Mouse (Mus musculus) neural tube, embryonic 15.5 days (tissue): ENCODE results near the gene Otop1. TPM values are rescaled to one million over a fixed set of nuclear protein-coding genes. Genes with fewer than 3 reads are reported as not detected.

Experiments used
- ATAC-seq: fragments of 200-750 bp; cut with Nextera tagmentation; 2 replicates; pipeline ENCODE4 v1.8.0; 2017; ENCODE audit warnings: mild to moderate bottlenecking, moderate TSS enrichment, moderate library complexity; ENCODE audit not compliant: low FRiP score
- H3K27ac ChIP-seq: fragments of 300-500 bp; sonication (generic); replicated peaks from 2 replicates; pipeline ENCODE4 v1.5.1; 2015; ENCODE audit warnings: mild to moderate bottlenecking, inconsistent platforms
- H3K27me3 ChIP-seq: fragments of 300-500 bp; sonication (generic); replicated peaks from 2 replicates; pipeline ENCODE4 v1.6.1; 2015; ENCODE audit warnings: inconsistent platforms
- H3K36me3 ChIP-seq: fragments of 300-500 bp; sonication (generic); 2 replicates; pipeline ENCODE4 v1.6.1; 2015; ENCODE audit warnings: inconsistent platforms
- H3K4me1 ChIP-seq: fragments of 300-500 bp; sonication (generic); 2 replicates; pipeline ENCODE4 v1.6.1; 2015; ENCODE audit warnings: inconsistent platforms
- H3K4me2 ChIP-seq: fragments of 300-500 bp; sonication (generic); 2 replicates; pipeline ENCODE4 v1.6.1; 2015; ENCODE audit warnings: inconsistent platforms, mild to moderate bottlenecking, moderate library complexity
- H3K4me3 ChIP-seq: fragments of 300-500 bp; sonication (generic); replicated peaks from 2 replicates; pipeline ENCODE4 v1.5.1; 2015; ENCODE audit warnings: mild to moderate bottlenecking, inconsistent platforms
- H3K9ac ChIP-seq: fragments of 300-500 bp; sonication (generic); replicated peaks from 2 replicates; pipeline ENCODE4 v1.6.1; 2015; ENCODE audit warnings: mild to moderate bottlenecking, inconsistent platforms
- H3K9me3 ChIP-seq: fragments of 300-500 bp; sonication (generic); replicated peaks from 2 replicates; pipeline ENCODE4 v1.6.1; 2016; ENCODE audit warnings: inconsistent platforms
- WGBS: fragments of 180-500 bp; shearing (Covaris S2); methylation state at CpG from one replicate; pipeline ENCODE4 v1.1.7; 2015; ENCODE audit warnings: mixed read lengths; 5-methylcytosine and 5-hydroxymethylcytosine counted together
- polyA plus RNA-seq: library from polyadenylated mRNA; unstranded; fragments of >200 nt; fragmentation: Nextera tagmentation; extraction: Ambion mirVana; gene quantifications from 2 replicates; pipeline ENCODE4 v1.2.1, GENCODE M21; 2015

The Otop1 gene
- polyA plus RNA-seq, 1 experiment from 2014 or later, result 0.05 TPM

- no peak overlapping the region for H3K27ac ChIP-seq
Measured at GRCm38 (mm10) chr5:38302651-38303050, 26.9 kb downstream of the Otop1 start.

GRCm38 (mm10) chr5:38305241-38305640, 29.5 kb downstream of the Otop1 start:
- Histone ChIP-seq H3K4me2 (no peak overlapping the region), H3K27ac (no peak overlapping the region), H3K4me3 (no peak overlapping the region), H3K9me3 (no peaks in the 10 kb centered on the region), H3K4me1 (0 out of 2 replicates have a peak, but pooled peaks cover 2% of the 10 kb centered on the region), H3K27me3 (peaks cover 5% of the 10 kb centered on the region; the same call in 1 of the 2 replicates), H3K36me3 (no peaks in the 10 kb centered on the region), H3K9ac (no peak overlapping the region)
- 85% methylated on average over 2 of the region's 2 CpGs for WGBS
- ATAC-seq, result no peak

More at GRCm38 (mm10) chr5:38302651-38303050, 26.9 kb downstream of the Otop1 start:
- no peaks in the 10 kb centered on the region for H3K27me3 ChIP-seq
- WGBS, result 15% methylated on average over 12 of the region's 12 CpGs
- no peaks in the 10 kb centered on the region for H3K9me3 ChIP-seq
- ATAC-seq, result no peak
- H3K4me3 ChIP-seq, result no peak overlapping the region
- H3K4me2 ChIP-seq, result no peak overlapping the region
- no peak overlapping the region for H3K9ac ChIP-seq
- no peaks in the 10 kb centered on the region for H3K36me3 ChIP-seq
- H3K4me1 ChIP-seq, result no peaks in the 10 kb centered on the region

GRCm38 (mm10) chr5:38307255-38308101, 31.7 kb downstream of the Otop1 start:
- H3K4me1 ChIP-seq, result 0 out of 2 replicates have a peak, but pooled peaks cover 2% of the 10 kb centered on the region
- H3K36me3 ChIP-seq, result no peaks in the 10 kb centered on the region
- H3K27me3 ChIP-seq, result peaks cover 5% of the 10 kb centered on the region; the same call in 1 of the 2 replicates
- peak; percentile 94 for ATAC-seq
- no peak overlapping the region for H3K27ac ChIP-seq
- H3K9ac ChIP-seq, result peak overlapping the region; percentile 51
- peak overlapping the region; percentile 75 for H3K4me2 ChIP-seq
- H3K4me3 ChIP-seq, result peak overlapping the region; percentile 45
- H3K9me3 ChIP-seq, result no peaks in the 10 kb centered on the region
- WGBS, result 10% methylated on average over 26 of the region's 26 CpGs

GRCm38 (mm10) chr5:38308873-38309272, 33.1 kb downstream of the Otop1 start:
- no peak overlapping the region for H3K27ac ChIP-seq
- H3K36me3 ChIP-seq, result no peaks in the 10 kb centered on the region
- H3K9me3 ChIP-seq, result no peaks in the 10 kb centered on the region
- H3K9ac ChIP-seq, result no peak overlapping the region
- no peak overlapping the region for H3K4me2 ChIP-seq
- peaks cover 5% of the 10 kb centered on the region; the same call in 1 of the 2 replicates for H3K27me3 ChIP-seq
- no peak overlapping the region for H3K4me3 ChIP-seq
- ATAC-seq, result no peak; the same call in 1 of the 2 replicates
- H3K4me1 ChIP-seq, result 0 out of 2 replicates have a peak, but pooled peaks cover 2% of the 10 kb centered on the region
- 53% methylated on average over 5 of the region's 5 CpGs for WGBS

GRCm38 (mm10) chr5:38309795-38310194, 34.0 kb downstream of the Otop1 start:
- Histone ChIP-seq H3K4me3 (no peak overlapping the region), H3K4me2 (no peak overlapping the region), H3K4me1 (0 out of 2 replicates have a peak, but pooled peaks cover 2% of the 10 kb centered on the region), H3K27ac (no peak overlapping the region), H3K27me3 (peaks cover 5% of the 10 kb centered on the region; the same call in 1 of the 2 replicates), H3K9ac (no peak overlapping the region), H3K9me3 (no peaks in the 10 kb centered on the region), H3K36me3 (no peaks in the 10 kb centered on the region)
- 81% methylated on average over 3 of the region's 3 CpGs for WGBS
- no peak for ATAC-seq

GRCm38 (mm10) chr5:38318966-38319786, 43.4 kb downstream of the Otop1 start, which contains the start of gene Drd5:
TSS of gene Drd5 (plus strand) at chr5:38319367.
- H3K9ac ChIP-seq, result peak within 1 kb of the TSS; percentile 47
- H3K4me3 ChIP-seq, result peak within 1 kb of the TSS; percentile 48
- ATAC-seq, result peak; percentile 76
- H3K27ac ChIP-seq, result no peak within 1 kb of the TSS
- peak within 1 kb of the TSS; percentile 84 for H3K4me2 ChIP-seq
- no peaks in the 10 kb centered on the region for H3K9me3 ChIP-seq
- H3K36me3 ChIP-seq, result no peaks in the 10 kb centered on the region
- peaks cover 39% of the 10 kb centered on the region for H3K27me3 ChIP-seq
- 3% methylated on average over 67 of the region's 67 CpGs for WGBS
- H3K4me1 ChIP-seq, result peaks cover 10% of the 10 kb centered on the region

GRCm38 (mm10) chr5:38333381-38333780, 57.6 kb downstream of the Otop1 start:
- H3K4me3 ChIP-seq, result no peak overlapping the region
- H3K27me3 ChIP-seq, result no peaks in the 10 kb centered on the region; the same call in 1 of the 2 replicates
- ATAC-seq, result no peak
- H3K9me3 ChIP-seq, result no peaks in the 10 kb centered on the region
- H3K27ac ChIP-seq, result no peak overlapping the region
- H3K36me3 ChIP-seq, result no peaks in the 10 kb centered on the region
- H3K9ac ChIP-seq, result no peak overlapping the region
- no peaks in the 10 kb centered on the region for H3K4me1 ChIP-seq
- no peak overlapping the region for H3K4me2 ChIP-seq
- whole genome bisulfite sequencing, result 62% methylated on average over 4 of the region's 4 CpGs

GRCm38 (mm10) chr5:38334582-38334981, 58.8 kb downstream of the Otop1 start:
- Histone ChIP-seq H3K36me3 (no peaks in the 10 kb centered on the region), H3K9ac (no peak overlapping the region), H3K27ac (no peak overlapping the region), H3K4me2 (no peak overlapping the region), H3K4me1 (no peaks in the 10 kb centered on the region), H3K9me3 (no peaks in the 10 kb centered on the region), H3K27me3 (no peaks in the 10 kb centered on the region; the same call in 1 of the 2 replicates), H3K4me3 (no peak overlapping the region)
- ATAC-seq, result no peak
- 44% methylated on average over 1 of the region's 1 CpGs for WGBS

- no peaks in the 10 kb centered on the region for H3K36me3 ChIP-seq
- H3K27ac ChIP-seq, result no peak overlapping the region
- WGBS, result 72% methylated on average over 3 of the region's 3 CpGs
- ATAC-seq, result no peak
- no peaks in the 10 kb centered on the region for H3K4me1 ChIP-seq
- H3K9ac ChIP-seq, result no peak overlapping the region
- H3K27me3 ChIP-seq, result no peaks in the 10 kb centered on the region
- H3K4me2 ChIP-seq, result no peak overlapping the region
- no peaks in the 10 kb centered on the region for H3K9me3 ChIP-seq
- H3K4me3 ChIP-seq, result no peak overlapping the region
Measured at GRCm38 (mm10) chr5:38343101-38343500, 67.3 kb downstream of the Otop1 start.

- Histone ChIP-seq H3K27ac (no peak overlapping the region), H3K4me1 (no peaks in the 10 kb centered on the region), H3K36me3 (no peaks in the 10 kb centered on the region), H3K4me2 (no peak overlapping the region), H3K9ac (no peak overlapping the region), H3K4me3 (no peak overlapping the region), H3K9me3 (no peaks in the 10 kb centered on the region), H3K27me3 (no peaks in the 10 kb centered on the region)
- 44% methylated on average over 10 of the region's 10 CpGs for WGBS
- no peak for ATAC-seq
Measured at GRCm38 (mm10) chr5:38346646-38347432, 71.1 kb downstream of the Otop1 start.

GRCm38 (mm10) chr5:38350351-38350929, 74.7 kb downstream of the Otop1 start:
- H3K4me3 ChIP-seq, result no peak overlapping the region
- H3K27ac ChIP-seq, result no peak overlapping the region
- H3K9ac ChIP-seq, result no peak overlapping the region
- H3K36me3 ChIP-seq, result no peaks in the 10 kb centered on the region
- no peaks in the 10 kb centered on the region for H3K27me3 ChIP-seq
- no peak for ATAC-seq
- no peak overlapping the region for H3K4me2 ChIP-seq
- H3K9me3 ChIP-seq, result no peaks in the 10 kb centered on the region
- H3K4me1 ChIP-seq, result no peaks in the 10 kb centered on the region
- WGBS, result 13% methylated on average over 5 of the region's 5 CpGs
